Mouse (Mus musculus): Measurements from ENCODE around the gene Pnp.
"Not testable (repeated sequence)": the region's sequence is repeated elsewhere in the genome, so short reads cannot be mapped to it uniquely, and the experiment has no call there.

Gene Pnp

DNA sequence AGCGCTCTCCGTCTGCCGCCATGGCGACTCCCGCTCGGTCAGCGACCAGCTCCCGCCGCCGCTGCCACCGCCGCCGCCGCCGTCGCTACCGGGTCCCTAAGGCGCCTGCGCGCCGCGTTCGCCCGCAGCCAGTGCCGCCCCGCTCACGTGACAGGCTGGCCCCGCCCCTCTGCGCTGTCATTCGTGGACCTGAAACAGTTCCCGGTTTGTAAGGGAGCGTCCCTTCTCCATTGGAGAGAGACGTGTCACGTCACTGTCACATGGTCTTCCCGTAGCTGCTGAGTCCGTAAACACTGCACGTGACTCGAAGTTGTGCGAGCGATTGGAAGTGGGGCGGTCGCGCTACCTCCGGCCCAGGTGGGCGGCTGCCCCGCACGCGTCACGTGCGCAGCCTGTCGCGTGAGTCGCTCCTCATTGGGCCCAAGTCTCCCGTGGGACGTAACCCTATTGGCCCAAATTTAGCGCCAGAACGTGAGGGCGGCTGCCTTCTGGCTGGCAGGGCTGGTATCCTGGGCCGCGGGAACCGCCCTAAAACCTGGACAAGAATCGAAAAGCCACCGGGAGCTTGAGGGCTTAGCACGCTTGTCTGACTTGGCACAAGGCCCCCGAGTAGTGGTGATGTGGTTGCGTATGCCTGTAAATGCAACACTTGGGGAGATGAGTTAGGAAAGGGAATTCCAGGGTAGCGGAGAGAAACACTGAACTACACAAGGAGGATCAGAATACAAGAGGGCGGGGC is at the start of gene Pnp, which contains the start of gene Pip4p1:
Gene Pnp, plus strand, starts transcription at position 329 of the 739 bp plus-strand sequence.
Gene Pip4p1, minus strand, starts transcription at position 103 of the 739 bp plus-strand sequence.
- peak; percentile 99 to 100 for DNase-seq (ENCODE audit: low spot score in 2 of 2)

DNA sequence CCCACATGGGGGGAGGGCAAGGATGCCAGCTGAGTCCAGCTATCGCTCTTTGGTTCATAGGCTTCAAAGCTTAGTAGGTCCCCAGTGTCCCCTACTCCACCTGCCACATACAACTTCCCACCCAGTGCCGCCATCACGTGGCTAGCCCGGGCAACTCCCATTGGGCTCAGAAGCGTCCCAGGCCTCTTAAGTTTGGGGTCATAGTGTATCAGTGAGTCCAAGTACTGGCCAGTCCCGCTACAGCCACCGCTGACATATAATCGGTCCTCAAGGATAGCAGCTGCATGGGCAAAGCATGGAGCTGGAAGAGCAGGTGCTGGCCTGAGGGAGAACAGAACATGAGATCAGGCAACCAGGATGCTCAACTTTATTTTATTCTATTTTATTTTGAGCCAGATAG is 39.3 kb upstream of the Pnp start:
- DNase-seq (ENCODE audit: low spot score in 2 of 2): no peak

GRCm38 (mm10) chr14:50892091-50892490 is 38.8 kb upstream of the Pnp start:
- DNase-seq (ENCODE audit: low spot score in 2 of 2): no peak

GRCm38 (mm10) chr14:50892541-50893459 is 38.1 kb upstream of the Pnp start:
- no peak for DNase-seq (ENCODE audit: low spot score in 2 of 2)

DNA sequence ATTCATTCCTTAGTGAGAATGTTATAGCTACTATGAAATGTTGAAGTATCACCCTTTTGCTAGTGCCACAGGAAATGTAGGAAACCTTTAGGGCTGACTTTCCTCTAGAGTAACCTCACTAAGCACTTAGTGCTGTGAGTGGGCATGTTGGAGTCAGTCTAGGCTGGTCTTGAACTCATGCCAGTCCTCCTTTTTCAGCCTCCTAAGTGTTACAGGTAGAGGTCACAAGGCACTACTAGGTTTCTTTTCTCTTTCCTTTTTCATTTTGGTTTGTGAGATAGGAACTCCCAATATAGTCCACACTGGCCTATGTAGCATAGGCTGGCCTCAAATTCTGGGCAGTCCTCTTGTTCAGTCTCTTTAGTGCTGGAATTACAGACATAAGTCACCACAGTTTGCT is 35.5 kb upstream of the Pnp start:
- DNase-seq (ENCODE audit: low spot score in 2 of 2): no peak

GRCm38 (mm10) chr14:50895985-50896746 is 34.7 kb upstream of the Pnp start:
- DNase-seq (ENCODE audit: low spot score in 2 of 2): no peak

DNA sequence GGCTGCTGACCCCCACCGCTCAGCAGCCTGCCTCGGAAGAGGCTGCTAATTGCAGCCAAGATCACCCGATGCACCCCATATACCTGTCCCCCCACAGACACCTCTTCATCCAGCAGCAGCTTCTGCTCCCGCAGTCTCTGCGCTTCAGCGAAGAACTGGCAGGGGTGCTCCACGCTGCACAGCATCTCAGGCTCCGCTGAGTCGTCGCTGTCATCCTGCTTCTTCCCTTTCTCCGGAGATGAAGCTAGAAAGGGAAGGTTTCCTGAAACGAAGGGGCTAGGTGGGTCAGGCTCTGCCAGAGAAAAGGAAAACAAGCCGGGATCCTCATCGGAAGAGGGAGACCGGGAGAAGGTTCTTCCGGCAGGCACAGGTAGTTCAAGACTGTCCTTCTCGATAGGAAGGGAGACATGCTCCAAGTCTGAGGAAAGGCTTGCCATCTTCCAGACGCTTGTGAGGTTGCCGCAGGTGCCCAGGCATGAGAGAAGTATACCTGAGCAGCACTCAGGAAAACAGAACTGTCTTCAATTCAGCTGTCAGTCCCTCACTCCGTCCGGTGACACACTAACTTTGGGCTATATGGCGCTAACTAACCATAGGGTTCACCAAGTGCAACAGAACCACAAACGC is 34.0 kb upstream of the Pnp start:
- peak in 1 of 2 experiments; percentile 36 for DNase-seq (ENCODE audit: low spot score in 2 of 2)

DNA sequence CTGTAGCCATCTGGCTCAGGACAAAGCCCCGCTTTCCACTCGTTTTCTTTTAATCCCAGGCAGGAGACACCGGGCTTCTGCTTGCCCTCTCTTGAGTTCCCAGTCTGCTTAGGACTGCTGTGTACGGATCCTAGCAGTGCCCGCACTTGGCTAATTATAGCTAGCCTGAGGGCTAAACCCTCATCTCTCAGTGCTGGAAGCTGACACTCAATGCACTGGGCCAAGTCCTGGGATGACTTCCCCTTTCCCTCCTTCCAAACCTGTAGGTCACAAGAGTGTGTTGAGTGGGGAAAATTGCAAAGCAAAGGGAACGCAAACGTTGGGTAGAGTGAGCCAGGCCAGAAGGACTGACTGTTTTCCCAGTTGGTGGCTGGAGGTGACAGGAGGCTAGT is 33.5 kb upstream of the Pnp start, which contains the start of gene Klhl33:
Gene Klhl33, minus strand, starts transcription at position 134 of the 392 bp plus-strand sequence.
- no peak for DNase-seq (ENCODE audit: low spot score in 2 of 2)

- DNase-seq (ENCODE audit: low spot score in 2 of 2): not testable (repeated sequence)
These were observed 32.9 kb upstream of the Pnp start for GRCm38 (mm10) chr14:50897992-50898391.

DNA sequence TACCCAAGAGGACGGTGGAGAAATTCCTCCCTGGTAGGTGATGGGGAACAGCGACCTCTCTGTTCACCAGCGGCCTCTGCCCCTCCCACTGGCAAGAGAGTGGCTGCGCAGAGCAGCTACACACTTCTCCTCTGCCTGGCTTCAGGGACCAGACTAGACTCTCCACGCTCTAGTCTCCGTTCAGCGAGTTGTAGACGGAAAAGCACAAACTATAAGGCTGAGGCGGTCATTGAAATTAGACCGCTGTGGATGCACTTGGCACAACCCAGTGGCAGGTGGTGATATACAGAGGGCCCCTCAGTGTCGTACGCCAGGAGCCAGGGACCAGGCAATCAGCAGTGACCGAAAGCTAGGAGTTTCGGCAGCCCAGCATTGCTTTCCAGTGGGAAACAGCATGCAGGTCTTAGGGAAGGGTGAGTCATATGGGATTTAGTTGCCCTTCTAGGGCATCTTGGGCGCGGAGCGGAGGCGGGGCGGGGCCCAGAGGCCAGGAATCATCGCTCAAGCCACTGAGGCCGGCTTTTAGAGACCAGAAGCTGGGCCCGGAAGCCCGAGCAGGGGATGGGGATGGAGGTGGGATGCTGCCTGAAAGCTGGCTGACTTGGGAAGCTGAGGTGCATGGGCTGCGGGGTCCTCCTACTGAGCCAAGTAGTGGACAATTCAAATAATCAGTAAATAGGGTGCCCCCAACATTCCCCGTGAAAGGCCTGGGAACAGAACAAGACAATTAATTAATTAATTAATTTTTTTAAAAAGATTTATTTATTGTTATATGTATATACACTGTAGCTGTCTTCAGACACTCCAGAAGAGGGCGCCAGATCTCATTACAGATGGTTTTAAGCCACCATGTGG is 26.7 kb upstream of the Pnp start:
- no peak for DNase-seq (ENCODE audit: low spot score in 2 of 2)

DNA sequence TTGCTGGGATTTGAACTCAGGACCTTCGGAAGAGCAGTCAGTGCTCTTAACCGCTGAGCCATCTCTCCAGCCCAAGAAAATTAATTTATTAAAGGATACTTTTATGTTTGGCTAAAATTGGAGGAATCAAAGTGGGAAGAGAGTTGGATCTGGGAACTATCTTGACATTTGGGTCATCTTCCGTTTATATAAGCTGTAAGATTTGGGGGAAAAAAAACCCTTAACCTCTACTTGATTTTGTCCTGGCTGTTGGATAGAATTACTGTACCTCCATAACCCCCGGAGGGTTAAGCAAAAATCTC is 26.1 kb upstream of the Pnp start:
- DNase-seq (ENCODE audit: low spot score in 2 of 2): no peak

- not testable (repeated sequence) for DNase-seq (ENCODE audit: low spot score in 2 of 2)
These were observed 25.6 kb upstream of the Pnp start for GRCm38 (mm10) chr14:50905327-50905726.

DNA sequence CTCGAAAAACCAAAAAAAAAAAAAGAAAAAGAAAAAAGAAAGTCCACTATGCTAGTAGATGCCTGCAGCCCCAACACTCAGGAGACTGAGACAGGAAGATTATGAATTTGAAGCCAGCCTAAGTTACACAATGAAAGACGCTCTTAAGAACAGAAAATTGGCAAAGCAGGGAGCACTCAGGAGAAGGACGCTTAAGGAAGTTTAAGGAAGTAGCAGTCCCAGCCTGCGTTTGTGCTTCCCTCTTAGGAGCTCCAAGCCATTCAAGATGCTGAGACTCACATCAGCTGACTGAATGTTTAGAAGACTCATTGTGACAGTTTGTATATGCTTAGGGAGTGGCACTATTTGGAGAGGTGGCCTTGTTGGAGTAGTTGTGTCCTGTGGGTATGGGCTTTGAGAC is 22.8 kb upstream of the Pnp start:
- no peak for DNase-seq (ENCODE audit: low spot score in 2 of 2)

GRCm38 (mm10) chr14:50911356-50911755 is 19.5 kb upstream of the Pnp start:
- DNase-seq (ENCODE audit: low spot score in 2 of 2): no peak

- not testable (repeated sequence) for DNase-seq (ENCODE audit: low spot score in 2 of 2)
These were observed 7.4 kb upstream of the Pnp start for GRCm38 (mm10) chr14:50923437-50923836.

DNA sequence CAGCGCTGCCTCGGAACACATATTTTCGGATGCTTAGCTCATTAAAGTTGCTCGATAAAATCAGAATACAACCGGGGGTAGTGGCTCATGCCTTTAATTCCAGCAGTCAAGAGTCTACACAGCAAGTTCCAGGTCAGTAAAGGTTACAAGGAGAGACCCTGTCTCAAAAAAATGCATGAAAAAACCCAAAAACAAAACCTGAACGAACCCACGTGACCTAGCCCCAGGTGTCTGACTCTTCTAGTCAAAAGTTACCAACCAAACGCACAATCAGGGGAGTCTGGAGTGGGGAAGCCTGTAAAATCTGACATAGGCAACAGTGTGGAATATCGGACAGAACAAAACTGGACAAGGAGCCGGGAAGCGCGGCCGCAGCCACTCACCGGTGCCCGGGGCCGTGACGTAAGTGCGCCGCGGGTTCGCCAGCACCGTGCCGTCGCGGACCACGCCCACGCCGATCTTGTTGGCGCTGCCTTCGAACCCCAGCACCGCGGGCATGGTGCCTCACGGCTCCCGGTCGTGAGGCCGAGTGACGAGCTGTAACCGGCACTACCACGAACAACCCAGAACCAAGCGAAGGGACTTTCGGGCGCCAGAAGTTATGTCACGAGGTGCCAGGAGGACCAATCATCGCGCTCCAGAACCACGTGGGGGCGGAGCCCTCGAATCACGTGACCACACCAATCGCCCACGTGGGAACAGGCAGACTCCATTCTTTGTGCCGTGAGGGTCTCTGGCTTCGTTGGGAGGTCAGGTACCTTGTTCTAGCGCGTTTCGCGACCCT is 6.4 kb upstream of the Pnp start, which contains the start of the genes Osgep and Apex1:
Gene Osgep, minus strand, starts transcription at position 613 of the 784 bp plus-strand sequence.
Gene Apex1, plus strand, starts transcription at position 688 of the 784 bp plus-strand sequence.
- DNase-seq (ENCODE audit: low spot score in 2 of 2): peak; percentile 97 to 98

GRCm38 (mm10) chr14:50925111-50925920 is 5.6 kb upstream of the Pnp start:
- no peak for DNase-seq (ENCODE audit: low spot score in 2 of 2)

DNA sequence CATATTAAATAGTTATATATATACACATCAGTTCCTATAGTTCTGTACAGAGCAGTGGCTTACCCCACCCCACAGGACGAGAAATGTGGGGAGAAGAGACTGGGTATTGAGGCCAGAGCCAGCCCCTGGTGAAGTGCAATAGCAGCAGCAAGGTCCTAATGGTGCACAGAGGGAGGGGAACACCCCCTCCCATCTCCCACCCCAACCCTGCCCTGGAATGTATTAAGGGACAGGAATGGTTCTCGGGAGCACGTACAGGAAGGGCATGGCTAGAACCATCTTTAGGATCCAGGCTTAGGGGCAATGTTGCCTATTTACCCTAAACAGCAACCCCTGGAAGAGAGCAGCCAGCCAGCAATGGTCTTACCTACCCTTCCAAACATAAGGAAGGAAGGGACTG is 3.5 kb upstream of the Pnp start:
- DNase-seq (ENCODE audit: low spot score in 2 of 2): no peak

- peak; percentile 18 for DNase-seq (ENCODE audit: low spot score in 2 of 2)
These were observed 931 bp upstream of the Pnp start for GRCm38 (mm10) chr14:50929951-50930350.
